Mouse (Mus musculus): ENCODE results near the gene Gpc2. TPM values are rescaled to one million over a fixed set of nuclear protein-coding genes. Genes with fewer than 3 reads are reported as not detected.

The Gpc2 gene
- total and polyA plus RNA-seq, 3 experiments = 0.04 TPM; not detected in 2

- Histone ChIP-seq H3K9me3 (replicated peaks; ENCODE audit: insufficient read depth, low read length) (no peaks in the 10 kb centered on the region), H3K4me1 (ENCODE audit: control insufficient read depth in 1 of 2, insufficient read depth in 2 of 2, low read length in 2 of 2) (peaks cover 0 to 8% of the 10 kb centered on the region in 2 experiments; a peak in 3 of 4 replicates), H3K9ac (ENCODE audit: control insufficient read depth, low read depth, low read length, poor library complexity, severe bottlenecking) (no peak overlapping the region), H3K36me3 (ENCODE audit: control insufficient read depth in 1 of 2, insufficient read depth in 2 of 2, low read length in 2 of 2) (peaks cover 0 to 7% of the 10 kb centered on the region in 2 experiments; a peak in 2 of 4 replicates), H3K27me3 (ENCODE audit: control insufficient read depth in 1 of 2, insufficient read depth in 2 of 2, low read length in 2 of 2) (no peaks in the 10 kb centered on the region; a peak in 1 of 4 replicates), H3K4me3 (ENCODE audit: control insufficient read depth in 1 of 2, insufficient read depth in 1 of 2, low read depth in 2 of 2, low read length in 2 of 2) (no peak overlapping the region), H3K27ac (ENCODE audit: control insufficient read depth, low read depth, low read length) (no peak overlapping the region), H3K79me2 (ENCODE audit: control insufficient read depth, insufficient read depth, low read length, poor library complexity) (no peaks in the 10 kb centered on the region; the same call in 1 of the 2 replicates)
- TF ChIP-seq E2F4 (IDR thresholded peaks at IDR 0.05; ENCODE audit: borderline replicate concordance, low read depth, low read length) (no peak), JUND (IDR thresholded peaks at IDR 0.05; ENCODE audit: low read depth, low read length) (no peak), CHD2 (IDR thresholded peaks at IDR 0.05; ENCODE audit: low read length) (no peak), RCOR1 (IDR thresholded peaks at IDR 0.05; ENCODE audit: low read depth, low read length) (no peak), GABPA (IDR thresholded peaks at IDR 0.05; ENCODE audit: low read depth, low read length) (no peak), EP300 (IDR thresholded peaks at IDR 0.05; ENCODE audit: low read depth in 1 of 2, low read length in 2 of 2) (no peak), ZKSCAN1 (IDR thresholded peaks at IDR 0.05; ENCODE audit: low read depth, low read length) (no peak), UBTF (IDR thresholded peaks at IDR 0.05; ENCODE audit: borderline replicate concordance, insufficient read depth, low read depth, low read length) (no peak), MXI1 (IDR thresholded peaks at IDR 0.05; ENCODE audit: low read depth, low read length) (no peak), USF1 (IDR thresholded peaks at IDR 0.05; ENCODE audit: low read depth, low read length) (no peak), ETS1 (IDR thresholded peaks at IDR 0.05; ENCODE audit: low read depth, low read length) (no peak), NRF1 (IDR thresholded peaks at IDR 0.05; ENCODE audit: insufficient read depth, low read depth, low read length, poor library complexity, severe bottlenecking) (no peak), POLR2A (IDR thresholded peaks at IDR 0.05; ENCODE audit: control insufficient read depth in 1 of 2, insufficient read depth in 1 of 2, low read depth in 1 of 2, low read length in 2 of 2, poor library complexity in 1 of 2) (no peak), TCF12 (IDR thresholded peaks at IDR 0.05; ENCODE audit: low read depth, low read length) (no peak), ZMIZ1 (IDR thresholded peaks at IDR 0.05; ENCODE audit: low read depth, low read length) (no peak), MEF2A (IDR thresholded peaks at IDR 0.05; ENCODE audit: extremely low read depth, insufficient replicate concordance, low read depth, low read length, poor library complexity, severe bottlenecking) (no peak), NELFE (IDR thresholded peaks at IDR 0.05; ENCODE audit: low read depth, low read length) (no peak)
- no peak for DNase-seq (ENCODE audit: low read depth, low spot score)
Measured at GRCm38 (mm10) chr5:138251144-138251543, 28.7 kb downstream of the Gpc2 start.

- Histone ChIP-seq H3K79me2 (ENCODE audit: control insufficient read depth, insufficient read depth, low read length, poor library complexity) (no peaks in the 10 kb centered on the region), H3K36me3 (ENCODE audit: control insufficient read depth in 1 of 2, insufficient read depth in 2 of 2, low read length in 2 of 2) (no peaks in the 10 kb centered on the region), H3K4me3 (ENCODE audit: control insufficient read depth in 1 of 2, insufficient read depth in 1 of 2, low read depth in 2 of 2, low read length in 2 of 2) (no peak overlapping the region), H3K9ac (ENCODE audit: control insufficient read depth, low read depth, low read length, poor library complexity, severe bottlenecking) (no peak overlapping the region), H3K27ac (ENCODE audit: control insufficient read depth, low read depth, low read length) (no peak overlapping the region), H3K9me3 (replicated peaks; ENCODE audit: insufficient read depth, low read length) (no peaks in the 10 kb centered on the region), H3K4me1 (ENCODE audit: control insufficient read depth in 1 of 2, insufficient read depth in 2 of 2, low read length in 2 of 2) (no peaks in the 10 kb centered on the region), H3K27me3 (ENCODE audit: control insufficient read depth in 1 of 2, insufficient read depth in 2 of 2, low read length in 2 of 2) (no peaks in the 10 kb centered on the region; a peak in 1 of 4 replicates)
- no peak for DNase-seq (ENCODE audit: low read depth, low spot score)
- TF ChIP-seq POLR2AphosphoS2 (IDR thresholded peaks at IDR 0.05; ENCODE audit: low read length) (no peak), ZC3H11A (IDR thresholded peaks at IDR 0.05; ENCODE audit: low read depth, low read length) (no peak), RAD21 (IDR thresholded peaks at IDR 0.05; ENCODE audit: low read depth, low read length) (no peak), CHD1 (IDR thresholded peaks at IDR 0.05; ENCODE audit: low read depth, low read length) (no peak), POLR2A (IDR thresholded peaks at IDR 0.05; ENCODE audit: control insufficient read depth in 1 of 2, insufficient read depth in 1 of 2, low read depth in 1 of 2, low read length in 2 of 2, poor library complexity in 1 of 2) (no peak), MAFK (IDR thresholded peaks at IDR 0.05; ENCODE audit: borderline replicate concordance, low read depth, low read length) (no peak), E2F4 (IDR thresholded peaks at IDR 0.05; ENCODE audit: borderline replicate concordance, low read depth, low read length) (no peak), NRF1 (IDR thresholded peaks at IDR 0.05; ENCODE audit: insufficient read depth, low read depth, low read length, poor library complexity, severe bottlenecking) (no peak)
Measured at GRCm38 (mm10) chr5:138241511-138241910, 38.3 kb downstream of the Gpc2 start.
